Mouse (Mus musculus) forebrain, postnatal 0 days (tissue): ENCODE measurements at regions not wholly inside any gene's neighbourhood (a gene's known extent, or its start where the extent isn't known, plus 50 kb on each side); places are given as distances from the start of the nearest gene placed in this dataset.

Experiments
- ATAC-seq: fragments of 200-750 bp; cut with Nextera tagmentation; 2 replicates; pipeline ENCODE4 v1.8.0; 2017; ENCODE audit warnings: mild to moderate bottlenecking, moderate library complexity
- DNase-seq: peaks from one replicate; pipeline ENCODE4 v3.0.0-alpha.2; 2015
- H3K27ac ChIP-seq: fragments of 300-500 bp; sonication (generic); 2 replicates; pipeline ENCODE4 v1.5.1; 2014; ENCODE audit warnings: low read depth, mild to moderate bottlenecking, antibody characterized with exemption, low read length, moderate library complexity, mixed read lengths
- H3K27me3 ChIP-seq: fragments of 300-500 bp; sonication (generic); 2 replicates; pipeline ENCODE4 v1.6.1; 2014; ENCODE audit warnings: mild to moderate bottlenecking, low read length, mixed read lengths; ENCODE audit not compliant: insufficient read depth
- H3K36me3 ChIP-seq: fragments of 300-500 bp; sonication (generic); 2 replicates; pipeline ENCODE4 v1.6.1; 2014; ENCODE audit warnings: mild to moderate bottlenecking, moderate library complexity; ENCODE audit not compliant: insufficient read depth
- H3K4me1 ChIP-seq: fragments of 300-500 bp; sonication (generic); 2 replicates; pipeline ENCODE4 v1.6.1; 2014; ENCODE audit warnings: antibody characterized with exemption; ENCODE audit not compliant: insufficient read depth
- H3K4me2 ChIP-seq: fragments of 300-500 bp; sonication (generic); 2 replicates; pipeline ENCODE4 v1.6.1; 2014; ENCODE audit warnings: low read depth, mild to moderate bottlenecking, moderate library complexity
- H3K4me3 ChIP-seq: fragments of 300-500 bp; sonication (generic); 2 replicates; pipeline ENCODE4 v1.5.1; 2014; ENCODE audit warnings: low read depth, low read length, mixed read lengths
- H3K9ac ChIP-seq: fragments of 300-500 bp; sonication (generic); 2 replicates; pipeline ENCODE4 v1.6.1; 2014; ENCODE audit warnings: mild to moderate bottlenecking
- H3K9me3 ChIP-seq: fragments of 300-500 bp; sonication (generic); 2 replicates; pipeline ENCODE4 v1.6.1; 2016; ENCODE audit warnings: low read length
- CTCF ChIP-seq: sonication (generic); IDR thresholded peaks from 2 replicates; pipeline ENCODE4 v1.5.1; 2016; ENCODE audit warnings: antibody characterized with exemption, control low read depth, low read depth
- WGBS: fragments of 180-500 bp; shearing (Covaris S2); extraction: QIAGEN DNeasy Blood & Tissue Kit; methylation state at CpG from one replicate; pipeline ENCODE4 v1.1.7; 2014; 5-methylcytosine and 5-hydroxymethylcytosine counted together

GRCm38 (mm10) chr3:4669971-4670370 is 1080.6 kb upstream of the Gm8797 start:
- 87% methylated on average over 1 of the region's 1 CpGs for WGBS
- peak; percentile 42; the same call in 1 of the 2 replicates for ATAC-seq
- no peaks in the 10 kb centered on the region for H3K36me3 ChIP-seq
- no peaks in the 10 kb centered on the region for H3K4me1 ChIP-seq
- no peak overlapping the region for H3K27ac ChIP-seq
- no peak overlapping the region for H3K9ac ChIP-seq
- H3K4me2 ChIP-seq: no peak overlapping the region
- DNase-seq: peak; percentile 26
- H3K9me3 ChIP-seq: no peaks in the 10 kb centered on the region
- H3K4me3 ChIP-seq: no peak overlapping the region
- H3K27me3 ChIP-seq: no peaks in the 10 kb centered on the region
- TF ChIP-seq CTCF: no peak

DNA sequence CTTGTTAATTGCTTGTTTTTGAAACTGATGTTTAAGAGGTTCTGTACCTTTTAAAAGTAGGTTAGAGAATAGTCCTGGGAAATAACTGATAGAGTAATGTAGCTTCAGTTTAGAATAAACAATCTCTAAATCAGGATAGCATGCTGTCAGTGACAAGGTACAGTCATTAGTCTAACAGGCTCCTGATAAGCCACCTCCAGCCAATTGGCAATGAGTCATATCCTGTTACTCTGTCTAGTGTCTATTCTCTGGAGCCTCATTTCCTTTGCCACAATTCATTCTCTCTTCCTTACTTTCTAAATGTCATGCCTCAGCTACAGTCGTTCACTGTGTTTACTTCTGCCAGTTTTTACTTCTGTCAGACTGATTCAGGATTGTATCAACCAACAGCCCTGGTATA is 1061.1 kb upstream of the Gm8797 start:
- Histone ChIP-seq H3K9me3 (no peaks in the 10 kb centered on the region), H3K4me2 (no peak overlapping the region), H3K36me3 (no peaks in the 10 kb centered on the region), H3K9ac (no peak overlapping the region), H3K4me3 (no peak overlapping the region), H3K4me1 (no peaks in the 10 kb centered on the region), H3K27ac (no peak overlapping the region), H3K27me3 (no peaks in the 10 kb centered on the region)
- TF ChIP-seq CTCF: no peak
- ATAC-seq (no peak), DNase-seq (no peak)
- WGBS: 63% methylated on average over 1 of the region's 1 CpGs
